Mouse (Mus musculus): ENCODE measurements around the gene Zfp990. TPM values are rescaled to one million over a fixed set of nuclear protein-coding genes. Genes with fewer than 3 reads are reported as not detected.

The Zfp990 gene
- polyA plus RNA-seq (2015; fragmentation: Nextera tagmentation; extraction: Ambion mirVana), result 0.06 TPM in 1 of 2 replicates, not detected in the other

DNA sequence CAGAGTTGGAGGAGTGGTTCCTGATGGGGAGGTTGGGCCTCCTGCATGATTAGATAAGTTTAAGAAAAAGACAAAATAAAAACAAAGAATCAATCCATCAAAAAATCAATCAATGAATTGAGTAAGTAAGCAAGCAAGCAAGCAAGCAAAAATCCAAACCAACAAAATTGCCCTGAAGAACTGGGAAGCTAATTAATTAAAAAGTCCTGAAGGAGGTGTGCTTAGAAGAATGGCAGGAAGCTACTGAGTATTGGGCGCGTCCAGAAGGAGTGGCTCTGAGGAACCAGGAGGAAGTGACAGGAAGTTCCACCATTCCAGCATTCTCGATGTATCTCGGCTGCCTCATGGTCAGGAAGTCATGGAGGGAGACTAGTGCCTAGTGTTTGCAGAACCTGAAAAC, at the start of gene Zfp990:
Zfp990 (plus strand) TSS at position 301 of the 400 bp plus-strand sequence.

GRCm38 (mm10) chr4:145585078-145585477, 74.5 kb downstream of the Zfp990 start, which contains the start of gene Gm13212:
Gene Gm13212, plus strand, starts transcription at chr4:145585166.

Other genes starting within 250 kb of the Zfp990 start
- 0.07 and 0.16 TPM in 2 replicates for gene Tnfrsf8, start 195.6 kb upstream of the Zfp990 start, polyA plus RNA-seq (2015; fragmentation: Nextera tagmentation; extraction: Ambion mirVana)
- gene Gm13212, start 74.4 kb downstream of the Zfp990 start, polyA plus RNA-seq (2015; fragmentation: Nextera tagmentation; extraction: Ambion mirVana), result 4.1 and 4.7 TPM in 2 replicates
- 0.11 TPM in 1 of 2 replicates, not detected in the other for gene Zfp980, start 159.9 kb downstream of the Zfp990 start, polyA plus RNA-seq (2015; fragmentation: Nextera tagmentation; extraction: Ambion mirVana)